Mouse (Mus musculus) intestine, postnatal 0 days (tissue): ENCODE results near the gene Cdkl2. TPM values are rescaled to one million over a fixed set of nuclear protein-coding genes. Genes with fewer than 3 reads are reported as not detected.

Experiments used
- ATAC-seq: fragments of 200-750 bp; cut with Nextera tagmentation; 2 replicates; pipeline ENCODE4 v1.8.0; 2017; ENCODE audit warnings: mild to moderate bottlenecking, moderate TSS enrichment, moderate library complexity
- H3K27ac ChIP-seq: fragments of 300-500 bp; sonication (generic); 2 replicates; pipeline ENCODE4 v1.5.1; 2014; ENCODE audit warnings: mild to moderate bottlenecking, low read depth, low read length, moderate library complexity
- H3K27me3 ChIP-seq: fragments of 300-500 bp; sonication (generic); replicated peaks from 2 replicates; pipeline ENCODE4 v1.6.1; 2014; ENCODE audit warnings: low read length, mixed read lengths; ENCODE audit not compliant: control insufficient read depth, insufficient read depth
- H3K36me3 ChIP-seq: fragments of 300-500 bp; sonication (generic); 2 replicates; pipeline ENCODE4 v1.6.1; 2014; ENCODE audit warnings: mild to moderate bottlenecking, moderate library complexity; ENCODE audit not compliant: control insufficient read depth, insufficient read depth
- H3K4me1 ChIP-seq: fragments of 300-500 bp; sonication (generic); replicated peaks from 2 replicates; pipeline ENCODE4 v1.6.1; 2014; ENCODE audit warnings: antibody characterized with exemption, low read length, mixed read lengths; ENCODE audit not compliant: control insufficient read depth, insufficient read depth
- H3K4me2 ChIP-seq: fragments of 300-500 bp; sonication (generic); replicated peaks from 2 replicates; pipeline ENCODE4 v1.6.1; 2014; ENCODE audit warnings: low read depth, mild to moderate bottlenecking, moderate library complexity
- H3K4me3 ChIP-seq: fragments of 300-500 bp; sonication (generic); 2 replicates; pipeline ENCODE4 v1.5.1; 2014; ENCODE audit warnings: low read depth, low read length
- H3K9ac ChIP-seq: fragments of 300-500 bp; sonication (generic); 2 replicates; pipeline ENCODE4 v1.6.1; 2014; ENCODE audit warnings: mild to moderate bottlenecking, low read depth, low read length
- H3K9me3 ChIP-seq: fragments of 300-500 bp; sonication (generic); 2 replicates; pipeline ENCODE4 v1.6.1; 2016; ENCODE audit warnings: mixed run types; ENCODE audit not compliant: control insufficient read depth
- CTCF ChIP-seq: sonication (generic); IDR thresholded peaks from 2 replicates; pipeline ENCODE4 v1.5.1; 2016; ENCODE audit warnings: low read depth, mild to moderate bottlenecking, control low read depth, antibody characterized with exemption, moderate library complexity
- WGBS: fragments of 180-500 bp; shearing (Covaris S2); extraction: QIAGEN DNeasy Blood & Tissue Kit; methylation state at CpG from one replicate; pipeline ENCODE4 v1.1.7; 2014; 5-methylcytosine and 5-hydroxymethylcytosine counted together
- polyA plus RNA-seq: library from polyadenylated mRNA; unstranded; fragments of >200 nt; fragmentation: Nextera tagmentation; extraction: Ambion mirVana; gene quantifications from 2 replicates; pipeline ENCODE4 v1.2.1, GENCODE M21; 2015

Cdkl2 gene
- polyA plus RNA-seq, 1 experiment from 2014 or later: 3.2 TPM

GRCm38 (mm10) chr5:91961370-91961769 is 82.3 kb downstream of the Cdkl2 start:
- H3K27me3 ChIP-seq: no peaks in the 10 kb centered on the region
- H3K4me3 ChIP-seq: peak overlapping the region; percentile 82
- H3K4me1 ChIP-seq: no peaks in the 10 kb centered on the region
- no peak for TF ChIP-seq CTCF
- no peaks in the 10 kb centered on the region for H3K9me3 ChIP-seq
- peaks cover 21% of the 10 kb centered on the region for H3K36me3 ChIP-seq
- peak overlapping the region; percentile 70 for H3K4me2 ChIP-seq
- H3K27ac ChIP-seq: peak overlapping the region; percentile 97
- peak overlapping the region; percentile 83; the same call in 1 of the 2 replicates for H3K9ac ChIP-seq
- ATAC-seq: peak; percentile 63
- WGBS: 44% methylated on average over 1 of the region's 1 CpGs

- no peaks in the 10 kb centered on the region for H3K27me3 ChIP-seq
- no peaks in the 10 kb centered on the region for H3K4me1 ChIP-seq
- no peak for TF ChIP-seq CTCF
- peaks cover 19% of the 10 kb centered on the region for H3K36me3 ChIP-seq
- H3K27ac ChIP-seq: peak overlapping the region; percentile 97; the same call in 1 of the 2 replicates
- 0 out of 2 replicates have a peak overlapping the region, but pooled peaks have one; percentile 82 for H3K4me3 ChIP-seq
- ATAC-seq: no peak
- 51% methylated on average over 3 of the region's 3 CpGs for WGBS
- peak overlapping the region; percentile 70 for H3K4me2 ChIP-seq
- no peak overlapping the region; the same call in 1 of the 2 replicates for H3K9ac ChIP-seq
- no peaks in the 10 kb centered on the region for H3K9me3 ChIP-seq
Measured at GRCm38 (mm10) chr5:91960606-91961254, 83.0 kb downstream of the Cdkl2 start.

DNA sequence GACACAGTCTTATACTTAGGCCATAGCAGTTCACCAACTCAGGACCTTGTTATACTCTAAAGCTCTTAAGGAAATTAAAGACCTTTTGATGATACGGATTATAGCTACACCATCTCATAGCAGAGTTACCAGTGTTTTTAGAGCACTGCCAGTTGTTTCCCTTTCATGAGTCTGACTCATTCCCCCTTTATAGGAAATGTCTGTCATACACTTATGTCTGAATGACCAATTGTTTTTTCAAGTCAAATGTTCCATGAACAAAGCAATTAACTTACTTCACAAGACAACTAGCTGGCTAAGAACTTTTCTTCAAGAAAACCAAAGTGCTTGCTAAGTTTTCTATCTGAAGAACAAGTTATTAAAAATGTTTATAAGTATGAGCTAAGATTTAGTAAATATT is 83.7 kb downstream of the Cdkl2 start:
- Histone ChIP-seq H3K27ac (no peak overlapping the region), H3K9ac (no peak overlapping the region), H3K27me3 (no peaks in the 10 kb centered on the region), H3K4me1 (no peaks in the 10 kb centered on the region), H3K4me2 (peak overlapping the region; percentile 70), H3K9me3 (no peaks in the 10 kb centered on the region), H3K4me3 (no peak overlapping the region), H3K36me3 (peaks cover 22% of the 10 kb centered on the region)
- no peak for TF ChIP-seq CTCF
- WGBS: 72% methylated on average over 1 of the region's 1 CpGs
- no peak for ATAC-seq

DNA sequence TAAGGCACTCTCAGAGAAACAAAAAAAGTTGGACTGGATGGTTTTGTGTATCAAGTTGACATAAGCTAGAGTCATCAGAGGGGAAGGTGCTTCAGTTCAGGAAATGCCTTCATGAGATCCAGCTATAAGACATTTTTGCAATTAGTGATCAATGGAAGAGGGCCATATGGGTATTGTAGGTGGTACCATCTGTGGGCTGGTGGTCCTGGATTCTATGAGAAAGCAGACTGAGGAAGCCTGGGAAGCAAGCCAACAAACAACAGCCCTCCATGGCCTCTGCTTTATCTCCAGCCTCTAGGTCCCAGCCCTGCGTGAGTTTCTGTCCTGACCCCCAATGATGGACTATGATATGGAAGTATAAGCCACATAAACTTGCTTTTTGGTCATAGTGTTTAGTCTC is 84.6 kb downstream of the Cdkl2 start:
- H3K4me2 ChIP-seq: no peak overlapping the region
- H3K27ac ChIP-seq: no peak overlapping the region
- H3K4me3 ChIP-seq: no peak overlapping the region
- 71% methylated on average over 1 of the region's 1 CpGs for WGBS
- no peaks in the 10 kb centered on the region for H3K27me3 ChIP-seq
- TF ChIP-seq CTCF: no peak
- no peaks in the 10 kb centered on the region for H3K9me3 ChIP-seq
- no peak for ATAC-seq
- no peak overlapping the region for H3K9ac ChIP-seq
- H3K36me3 ChIP-seq: peaks cover 22% of the 10 kb centered on the region
- no peaks in the 10 kb centered on the region for H3K4me1 ChIP-seq

DNA sequence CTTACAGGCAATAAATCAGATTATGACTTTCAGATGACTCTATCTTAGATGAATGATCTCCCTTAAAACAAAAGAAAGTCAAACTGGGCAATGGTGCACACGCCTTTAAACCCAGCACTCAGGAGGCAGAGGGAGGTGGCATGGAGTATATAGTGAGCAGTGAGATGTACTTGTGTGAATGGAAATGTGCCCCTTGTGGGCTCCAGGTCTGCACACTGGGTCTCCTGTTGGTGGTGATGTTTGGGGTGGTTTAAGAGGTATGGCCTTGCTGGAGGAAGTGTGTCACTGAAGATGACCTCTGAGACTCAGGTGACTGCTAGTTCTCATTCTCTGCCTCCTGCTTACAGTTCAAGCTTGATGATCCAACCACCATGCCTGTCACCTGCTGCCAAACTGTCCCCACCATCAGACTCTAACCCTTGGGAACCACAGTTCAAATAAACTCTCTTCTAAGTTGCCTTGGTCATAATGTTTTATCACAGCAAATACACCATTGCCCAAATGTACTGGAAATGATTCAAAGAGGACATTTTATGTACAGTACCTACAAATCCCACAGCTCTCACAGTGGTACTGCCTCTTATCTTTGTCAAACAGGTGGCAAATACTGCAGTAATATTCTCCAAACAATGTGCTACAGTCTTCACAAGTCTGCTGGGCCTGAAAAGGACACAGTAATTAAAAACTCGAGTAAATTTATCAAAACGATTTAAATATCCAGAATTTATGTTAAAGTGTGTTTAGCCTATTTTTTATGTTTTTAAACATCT is 86.5 kb downstream of the Cdkl2 start:
- no peaks in the 10 kb centered on the region for H3K4me1 ChIP-seq
- no peak for TF ChIP-seq CTCF
- no peak for ATAC-seq
- H3K9ac ChIP-seq: no peak overlapping the region
- no peak overlapping the region for H3K27ac ChIP-seq
- no peak overlapping the region for H3K4me2 ChIP-seq
- H3K36me3 ChIP-seq: peaks cover 28% of the 10 kb centered on the region
- WGBS: 82% methylated on average over 3 of the region's 3 CpGs
- H3K4me3 ChIP-seq: no peak overlapping the region
- no peaks in the 10 kb centered on the region for H3K27me3 ChIP-seq
- H3K9me3 ChIP-seq: no peaks in the 10 kb centered on the region

Other genes starting within 250 kb of the Cdkl2 start
- gene Rchy1, start 80.8 kb downstream of the Cdkl2 start, polyA plus RNA-seq: 63.7 and 73.0 TPM in 2 replicates
- not detected in 2 replicates for gene Odaph, start 56.4 kb downstream of the Cdkl2 start, polyA plus RNA-seq
- 121 and 132 TPM in 2 replicates for gene G3bp2, start 39.8 kb upstream of the Cdkl2 start, polyA plus RNA-seq
- 61.5 and 68.8 TPM in 2 replicates for gene Uso1, start 94.1 kb upstream of the Cdkl2 start, polyA plus RNA-seq
- gene U90926, start 171.5 kb upstream of the Cdkl2 start, polyA plus RNA-seq: not detected in 2 replicates
- gene Ppef2, start 212.4 kb upstream of the Cdkl2 start, polyA plus RNA-seq: 0.16 and 0.27 TPM in 2 replicates
- gene Naaa, start 234.3 kb upstream of the Cdkl2 start, polyA plus RNA-seq: 19.8 and 22.4 TPM in 2 replicates